Mouse (Mus musculus) myocyte (in vitro differentiated cells): ENCODE measurements around the gene Olfr71. TPM values are rescaled to one million over a fixed set of nuclear protein-coding genes. Genes with fewer than 3 reads are reported as not detected.
A peak's percentile ranks its signal among the peaks of the same experiment; 100 is the strongest.

ENCODE experiments used
- H3K27me3 ChIP-seq: one replicate; pipeline ENCODE4 v1.6.1; 2011; ENCODE audit not compliant: control insufficient read depth, insufficient read depth, insufficient read length
- H3K36me3 ChIP-seq: one replicate; pipeline ENCODE4 v1.6.1; 2011; ENCODE audit not compliant: control insufficient read depth, insufficient read depth
- H3K4me2 ChIP-seq: one replicate; pipeline ENCODE4 v1.6.1; 2011; ENCODE audit warnings: low read depth, control low read depth
- H3K4me3 ChIP-seq: one replicate; pipeline ENCODE4 v1.5.1; 2011; ENCODE audit warnings: mild to moderate bottlenecking, control low read depth, moderate library complexity
- H3K79me2 ChIP-seq: one replicate; pipeline ENCODE4 v1.6.1; 2011; ENCODE audit not compliant: control insufficient read depth, insufficient read depth
- H3ac ChIP-seq: one replicate; pipeline ENCODE4 v1.6.1; 2011; ENCODE audit not compliant: control insufficient read depth, insufficient read length
- CEBPB ChIP-seq: IDR thresholded peaks from 2 replicates; pipeline ENCODE4 v1.6.1; 2011; ENCODE audit warnings: mild to moderate bottlenecking, moderate library complexity; ENCODE audit not compliant: poor library complexity, insufficient read depth, severe bottlenecking
- E2F4 ChIP-seq: IDR thresholded peaks from one replicate; pipeline ENCODE4 v1.6.1; 2011; ENCODE audit warnings: mild to moderate bottlenecking, control low read depth, moderate library complexity; ENCODE audit not compliant: insufficient read depth
- MAX ChIP-seq: IDR thresholded peaks from one replicate; pipeline ENCODE4 v1.6.1; 2011; ENCODE audit warnings: low read depth, mild to moderate bottlenecking, control low read depth
- MYOD1 ChIP-seq, 3 experiments: IDR thresholded peaks; one replicate each; pipeline ENCODE4 v1.6.1; 2011; ENCODE audit warnings: control low read depth in 2 of 3, low read depth in 2 of 3, mild to moderate bottlenecking in 2 of 3, moderate library complexity in 1 of 3; ENCODE audit not compliant: insufficient read length in 2 of 3, control insufficient read depth in 1 of 3
- MYOG ChIP-seq, 3 experiments: IDR thresholded peaks; one replicate each; pipeline ENCODE4 v1.6.1; 2011; ENCODE audit warnings: control low read depth in 2 of 3, low read depth in 2 of 3, mild to moderate bottlenecking in 2 of 3; ENCODE audit not compliant: insufficient read length in 2 of 3, control insufficient read depth in 1 of 3, insufficient read depth in 1 of 3
- POLR2A ChIP-seq: IDR thresholded peaks from one replicate; pipeline ENCODE4 v1.6.1; 2011; ENCODE audit warnings: low read depth, mild to moderate bottlenecking, control low read depth, moderate library complexity; ENCODE audit not compliant: insufficient read length
- POLR2AphosphoS2 ChIP-seq: IDR thresholded peaks from one replicate; pipeline ENCODE4 v1.6.1; 2011; ENCODE audit warnings: low read depth, control low read depth; ENCODE audit not compliant: insufficient read length
- REST ChIP-seq: IDR thresholded peaks from one replicate; pipeline ENCODE4 v1.6.1; 2011; ENCODE audit warnings: mild to moderate bottlenecking, control low read depth, moderate library complexity; ENCODE audit not compliant: insufficient read depth, insufficient read length
- SRF ChIP-seq: IDR thresholded peaks from one replicate; pipeline ENCODE4 v1.6.1; 2011; ENCODE audit warnings: low read depth; ENCODE audit not compliant: control insufficient read depth, insufficient read length
- TCF12 ChIP-seq: IDR thresholded peaks from one replicate; pipeline ENCODE4 v1.6.1; 2011; ENCODE audit warnings: mild to moderate bottlenecking, control low read depth; ENCODE audit not compliant: poor library complexity, insufficient read depth, severe bottlenecking
- TCF3 ChIP-seq: IDR thresholded peaks from one replicate; pipeline ENCODE4 v1.6.1; 2011; ENCODE audit warnings: low read depth, control low read depth; ENCODE audit not compliant: insufficient read length
- USF1 ChIP-seq: IDR thresholded peaks from one replicate; pipeline ENCODE4 v1.6.1; 2011; ENCODE audit warnings: low read depth, mild to moderate bottlenecking, control low read depth, moderate library complexity
- polyA plus RNA-seq: library from polyadenylated mRNA; unstranded; fragments of >200 nt; fragmentation: generic; extraction: Trizol; gene quantifications from one replicate; pipeline ENCODE4 v1.2.1, GENCODE M21; 2012; ENCODE audit warnings: missing spikeins

Olfr71 gene
- polyA plus RNA-seq, 1 experiment: not detected

DNA sequence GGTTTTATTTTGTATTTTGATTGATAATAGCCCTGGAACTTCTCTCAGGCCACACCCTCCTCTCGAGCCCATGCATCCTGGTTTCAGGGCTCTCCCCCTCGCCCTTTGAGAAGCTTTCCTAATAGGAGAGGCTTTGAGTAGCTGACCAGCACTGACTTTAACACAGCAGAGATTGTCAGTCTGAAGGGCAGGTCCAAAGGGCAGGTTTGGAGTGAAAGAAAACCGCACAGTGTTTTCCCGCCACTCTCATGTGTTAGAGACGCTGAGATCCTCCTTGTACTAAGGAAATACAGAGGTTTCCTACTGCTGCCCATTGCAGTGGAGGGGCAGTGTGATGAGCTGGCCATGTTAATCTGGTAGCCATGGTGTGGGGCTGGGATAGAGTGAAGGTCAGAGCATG, 35.1 kb downstream of the Olfr71 start:
- peaks cover 28% of the 10 kb centered on the region for H3K27me3 ChIP-seq
- no peak overlapping the region for H3ac ChIP-seq
- no peak overlapping the region for H3K4me2 ChIP-seq
- no peaks in the 10 kb centered on the region for H3K36me3 ChIP-seq
- H3K79me2 ChIP-seq: no peaks in the 10 kb centered on the region
- H3K4me3 ChIP-seq: no peak overlapping the region
- TF ChIP-seq TCF3: no peak

DNA sequence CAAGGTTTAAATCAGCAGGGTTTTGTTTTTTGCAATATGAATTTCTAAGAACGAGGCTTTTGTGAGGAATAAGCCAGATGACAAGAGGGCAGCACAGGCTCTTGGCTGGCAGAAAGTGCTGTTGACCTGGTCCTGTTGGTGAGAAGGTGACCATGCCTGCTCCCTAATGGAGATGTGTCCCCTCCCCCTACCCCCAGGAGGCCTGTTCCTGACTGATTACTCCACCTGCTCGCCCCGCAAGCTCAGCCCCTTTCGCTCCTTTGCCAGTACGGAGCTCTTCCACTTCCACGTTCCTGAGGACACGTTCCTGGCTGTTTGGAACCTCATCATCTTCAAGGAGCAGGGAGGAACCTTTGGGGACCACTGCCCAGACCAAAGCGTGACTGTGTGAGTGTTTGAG, 36.4 kb downstream of the Olfr71 start:
- Histone ChIP-seq H3K4me2 (no peak overlapping the region), H3K27me3 (peaks cover 28% of the 10 kb centered on the region), H3K4me3 (no peak overlapping the region), H3ac (no peak overlapping the region), H3K79me2 (no peaks in the 10 kb centered on the region), H3K36me3 (no peaks in the 10 kb centered on the region)
- TF ChIP-seq E2F4 (no peak), MYOG (IDR thresholded peaks at IDR 0.05; ENCODE audit: control insufficient read depth in 1 of 3, insufficient read depth in 1 of 3, insufficient read length in 2 of 3, low read depth in 2 of 3) (no peak), SRF (no peak), CEBPB (no peak)

DNA sequence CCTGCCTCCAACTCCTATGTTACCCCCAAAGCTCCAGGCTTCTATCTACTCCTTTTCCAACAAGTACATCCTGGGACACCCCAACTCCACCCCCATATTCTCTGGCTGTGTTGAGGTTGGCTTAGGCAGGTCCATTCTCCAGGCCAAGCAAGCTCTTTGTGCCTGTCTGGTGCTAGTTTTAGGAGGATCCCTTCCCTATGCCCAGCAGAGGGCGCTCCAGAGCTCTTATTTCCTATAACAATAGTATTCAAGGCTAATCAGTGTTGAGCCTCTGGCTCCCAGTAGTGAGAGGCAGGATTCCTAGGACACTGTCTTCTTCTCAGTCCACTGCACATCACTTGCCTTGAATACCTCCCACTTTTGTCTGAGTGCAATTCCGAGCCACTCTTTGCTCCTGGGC, 38.0 kb downstream of the Olfr71 start:
- Histone ChIP-seq H3K79me2 (no peaks in the 10 kb centered on the region), H3K4me3 (no peak overlapping the region), H3ac (no peak overlapping the region), H3K36me3 (no peaks in the 10 kb centered on the region), H3K27me3 (peaks cover 27% of the 10 kb centered on the region), H3K4me2 (no peak overlapping the region)
- TF ChIP-seq TCF3: no peak
- no peak for TF ChIP-seq MAX
- TF ChIP-seq MYOG (IDR thresholded peaks at IDR 0.05; ENCODE audit: control insufficient read depth in 1 of 3, insufficient read depth in 1 of 3, insufficient read length in 2 of 3, low read depth in 2 of 3): no peak
- no peak for TF ChIP-seq MYOD1 (IDR thresholded peaks at IDR 0.05; ENCODE audit: control insufficient read depth in 1 of 3, insufficient read length in 2 of 3, low read depth in 2 of 3)
- TF ChIP-seq SRF: no peak
- no peak for TF ChIP-seq TCF12
- no peak for TF ChIP-seq REST
- TF ChIP-seq CEBPB: no peak
- no peak for TF ChIP-seq USF1
- no peak for TF ChIP-seq E2F4
- TF ChIP-seq POLR2A: no peak

DNA sequence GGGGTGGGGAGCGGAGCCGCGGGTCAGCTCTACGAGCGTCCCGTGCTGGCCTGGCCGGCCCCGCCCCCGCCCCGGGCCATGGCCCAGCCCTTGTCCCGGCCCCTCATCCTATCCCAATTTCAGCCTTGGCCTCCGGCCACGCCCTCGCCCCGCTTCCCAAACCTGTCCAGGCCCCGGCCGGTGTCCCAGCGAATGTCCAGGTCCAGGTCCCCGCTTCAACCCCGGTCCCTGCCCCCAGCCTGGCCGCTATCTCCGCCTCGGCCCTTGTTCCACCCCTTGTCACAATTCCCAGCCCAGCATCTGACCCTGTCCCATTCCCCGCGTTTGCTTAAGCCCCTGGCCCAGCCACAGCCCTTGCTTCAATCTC, 40.6 kb downstream of the Olfr71 start:
- Histone ChIP-seq H3K27me3 (peaks cover 36% of the 10 kb centered on the region), H3K4me2 (peak overlapping the region; percentile 75), H3K36me3 (no peaks in the 10 kb centered on the region), H3K4me3 (peak overlapping the region; percentile 10), H3K79me2 (no peaks in the 10 kb centered on the region), H3ac (peak overlapping the region; percentile 52)
- TF ChIP-seq POLR2AphosphoS2 (no peak), SRF (no peak), MYOD1 (IDR thresholded peaks at IDR 0.05; ENCODE audit: control insufficient read depth in 1 of 3, insufficient read length in 2 of 3, low read depth in 2 of 3) (no peak), REST (no peak), MYOG (IDR thresholded peaks at IDR 0.05; ENCODE audit: control insufficient read depth in 1 of 3, insufficient read depth in 1 of 3, insufficient read length in 2 of 3, low read depth in 2 of 3) (no peak), USF1 (no peak), TCF12 (no peak), POLR2A (no peak), E2F4 (no peak), CEBPB (no peak), TCF3 (no peak), MAX (no peak)

- H3K27me3 ChIP-seq: peaks cover 34% of the 10 kb centered on the region
Observed at GRCm38 (mm10) chr4:43668782-43669427, 41.1 kb downstream of the Olfr71 start, which contains the start of the genes Tmem8b and Fam221b. Gene Tmem8b, plus strand, starts transcription at chr4:43668971. Gene Fam221b, minus strand, starts transcription at chr4:43669145.

More at GRCm38 (mm10) chr4:43668782-43669427, 41.1 kb downstream of the Olfr71 start, which contains the start of the genes Tmem8b and Fam221b:
- Histone ChIP-seq H3K4me2 (peak within 1 kb of the TSS; percentile 78), H3K4me3 (peak within 1 kb of the TSS; percentile 10), H3K36me3 (no peaks in the 10 kb centered on the region), H3K79me2 (no peaks in the 10 kb centered on the region), H3ac (peak within 1 kb of the TSS; percentile 52)
- no peak for TF ChIP-seq TCF12
- peak; percentile 68 for TF ChIP-seq POLR2A
- TF ChIP-seq REST: no peak
- no peak for TF ChIP-seq E2F4
- TF ChIP-seq USF1: no peak
- no peak for TF ChIP-seq MYOD1 (IDR thresholded peaks at IDR 0.05; ENCODE audit: control insufficient read depth in 1 of 3, insufficient read length in 2 of 3, low read depth in 2 of 3)
- no peak for TF ChIP-seq MYOG (IDR thresholded peaks at IDR 0.05; ENCODE audit: control insufficient read depth in 1 of 3, insufficient read depth in 1 of 3, insufficient read length in 2 of 3, low read depth in 2 of 3)
- no peak for TF ChIP-seq CEBPB
- peak; percentile 54 for TF ChIP-seq POLR2AphosphoS2
- TF ChIP-seq SRF: no peak
- TF ChIP-seq MAX: no peak
